ENCODE assay signal across 13 mouse cellular contexts in genomic region chr3:106955555-106956446, GRCm38 (mm10).
DNase-seq lines count a peak whose midpoint lies in the region; ATAC-seq lines count a peak whose summit lies in the region.
"Had no signal": no experiment of that assay in that cellular context is flagged by ENCODE, and none has a peak within 500 bp of the region (broad histone marks: within the 10 kb centered on the region; RNA-seq: fewer than 3 reads in every experiment).

No protein-coding gene starts in this region.

- no peak overlapping the region for H3K4me3 ChIP-seq in lung, embryonic 15.5 days
- no peak overlapping the region for H3K4me3 ChIP-seq in midbrain, embryonic 16.5 days (ENCODE audit: low read depth, low read length)
- no peak overlapping the region for H3K4me3 ChIP-seq in kidney, embryonic 15.5 days (replicated peaks)
- H3K4me3 ChIP-seq: liver, embryonic 12.5 days had no signal

- WGBS in lung, embryonic 15.5 days, result 5% methylated on average over 9 of the region's 9 CpGs
- WGBS in midbrain, embryonic 16.5 days, result 6% methylated on average over 9 of the region's 9 CpGs
- 23% methylated on average over 9 of the region's 9 CpGs for WGBS in kidney, embryonic 15.5 days

- H3K36me3 ChIP-seq in lung, embryonic 15.5 days, result no peaks in the 10 kb centered on the region
- H3K36me3 ChIP-seq in midbrain, embryonic 16.5 days (ENCODE audit: control insufficient read depth, insufficient read depth, low read length), result no peaks in the 10 kb centered on the region
- no peaks in the 10 kb centered on the region for H3K36me3 ChIP-seq in kidney, embryonic 15.5 days
- H3K36me3 ChIP-seq: liver, embryonic 12.5 days had no signal

- no peak overlapping the region for H3K9ac ChIP-seq in lung, embryonic 15.5 days
- H3K9ac ChIP-seq in midbrain, embryonic 16.5 days (ENCODE audit: low read depth, low read length), result peak overlapping the region; percentile 14; the same call in 1 of the 2 replicates
- H3K9ac ChIP-seq in kidney, embryonic 15.5 days, result no peak overlapping the region
- H3K9ac ChIP-seq: liver, embryonic 12.5 days had no signal

- no peaks in the 10 kb centered on the region for H3K4me1 ChIP-seq in lung, embryonic 15.5 days
- H3K4me1 ChIP-seq in midbrain, embryonic 16.5 days (ENCODE audit: control insufficient read depth, insufficient read depth, low read length), result peaks cover 14% of the 10 kb centered on the region
- no peaks in the 10 kb centered on the region for H3K4me1 ChIP-seq in kidney, embryonic 15.5 days
- H3K4me1 ChIP-seq: liver, embryonic 12.5 days had no signal

- peak; percentile 31; the same call in 1 of the 2 replicates for ATAC-seq in lung, embryonic 15.5 days (ENCODE audit: borderline replicate concordance, extremely low read depth, low FRiP score, low TSS enrichment)
- peak; percentile 85 for ATAC-seq in midbrain, embryonic 16.5 days
- ATAC-seq in kidney, embryonic 15.5 days (replicated peaks; ENCODE audit: low FRiP score), result no peak
- ATAC-seq: liver, embryonic 12.5 days had no signal

- no peaks in the 10 kb centered on the region for H3K9me3 ChIP-seq in lung, embryonic 15.5 days
- H3K9me3 ChIP-seq in midbrain, embryonic 16.5 days (replicated peaks; ENCODE audit: control insufficient read depth, low read length, poor library complexity, severe bottlenecking), result no peaks in the 10 kb centered on the region
- no peaks in the 10 kb centered on the region for H3K9me3 ChIP-seq in kidney, embryonic 15.5 days (replicated peaks)
- H3K9me3 ChIP-seq: liver, embryonic 12.5 days had no signal

- H3K4me2 ChIP-seq in lung, embryonic 15.5 days, result no peak overlapping the region
- peak overlapping the region; percentile 23; the same call in 1 of the 2 replicates for H3K4me2 ChIP-seq in midbrain, embryonic 16.5 days (ENCODE audit: low read length)
- no peak overlapping the region for H3K4me2 ChIP-seq in kidney, embryonic 15.5 days
- H3K4me2 ChIP-seq: liver, embryonic 12.5 days had no signal

- DNase-seq in embryo, embryonic 11 days, result peak; percentile 20
- DNase-seq in embryo, embryonic 10.5 days (ENCODE audit: low spot score), result no peak
- peak; percentile 40 for DNase-seq in forelimb bud, embryonic 11.5 days (ENCODE audit: low read depth, low spot score)
- no peak for DNase-seq in layer of hippocampus, postnatal 36 days
- DNase-seq in thymus, postnatal 10 days (ENCODE audit: low spot score in 2 of 2), result no peak
- DNase-seq: cerebellum, adult 8-10 months; gastrocnemius, postnatal 25 days; heart, postnatal 10 days; kidney, postnatal 10 days had no signal

- H3K27me3 ChIP-seq in lung, embryonic 15.5 days, result no peaks in the 10 kb centered on the region
- H3K27me3 ChIP-seq in midbrain, embryonic 16.5 days (ENCODE audit: control insufficient read depth, insufficient read depth, low read depth, low read length), result no peaks in the 10 kb centered on the region
- H3K27me3 ChIP-seq in kidney, embryonic 15.5 days, result no peaks in the 10 kb centered on the region
- H3K27me3 ChIP-seq: liver, embryonic 12.5 days had no signal

- no peak overlapping the region for H3K27ac ChIP-seq in lung, embryonic 15.5 days
- peak overlapping the region; percentile 82 for H3K27ac ChIP-seq in midbrain, embryonic 16.5 days (ENCODE audit: low read length)
- H3K27ac ChIP-seq in kidney, embryonic 15.5 days, result no peak overlapping the region
- H3K27ac ChIP-seq: liver, embryonic 12.5 days had no signal

Comparison
In these comparisons a context has a peak if more than half of its experiments do, and no peak if none do; other contexts are left out.
1. DNase-seq: peak in embryo, embryonic 11 days (single experiment) and forelimb bud, embryonic 11.5 days (single experiment); none in embryo, embryonic 10.5 days (single experiment), layer of hippocampus, postnatal 36 days (0 of 2) and thymus, postnatal 10 days (0 of 2).